Mouse (Mus musculus) olfactory bulb, adult 2 months (tissue): ENCODE data around the gene Rasgrp3.

Experiments
- CTCF ChIP-seq: fragments of 200-500 bp; IDR thresholded peaks from 2 replicates; pipeline ENCODE4 v1.5.1; 2012; ENCODE audit warnings: low read depth, mild to moderate bottlenecking, low read length, moderate library complexity; ENCODE audit not compliant: insufficient read depth
- POLR2A ChIP-seq: fragments of 200-500 bp; IDR thresholded peaks from 2 replicates; pipeline ENCODE4 v1.6.1; 2012; ENCODE audit warnings: mild to moderate bottlenecking, low read depth, low read length, moderate library complexity; ENCODE audit not compliant: insufficient read depth

GRCm38 (mm10) chr17:75479663-75480062 lies 44.0 kb downstream of the Rasgrp3 start:
- no peak for TF ChIP-seq CTCF
- no peak for TF ChIP-seq POLR2A
